Mouse (Mus musculus): ENCODE measurements at regions not wholly inside any gene's neighbourhood (a gene's known extent, or its start where the extent isn't known, plus 50 kb on each side); places are given as distances from the start of the nearest gene placed in this dataset.

GRCm38 (mm10) chr1:3012530-3012929, 1795.2 kb upstream of the Gm37988 start:
- no peaks in the 10 kb centered on the region for H3K36me3 ChIP-seq (ENCODE audit: insufficient read depth)

GRCm38 (mm10) chr1:3062759-3063158, 1744.9 kb upstream of the Gm37988 start:
- H3K27me3 ChIP-seq (ENCODE audit: insufficient read depth, low read length): no peaks in the 10 kb centered on the region
- ATAC-seq (ENCODE audit: insufficient read depth): no peak
- no peak overlapping the region for H3K27ac ChIP-seq (ENCODE audit: low read depth)
- no peak overlapping the region for H3K9ac ChIP-seq
- H3K36me3 ChIP-seq (ENCODE audit: insufficient read depth): no peaks in the 10 kb centered on the region
- H3K4me1 ChIP-seq (ENCODE audit: insufficient read depth): no peaks in the 10 kb centered on the region
- DNase-seq: no peak
- H3K4me3 ChIP-seq (ENCODE audit: low read depth, low read length): no peak overlapping the region
- no peak overlapping the region for H3K4me2 ChIP-seq
- no peak for TF ChIP-seq CTCF (IDR thresholded peaks at IDR 0.05; ENCODE audit: low read depth)
- H3K9me3 ChIP-seq (ENCODE audit: low read depth, low read length): no peaks in the 10 kb centered on the region

More at GRCm38 (mm10) chr1:3012530-3012929, 1795.2 kb upstream of the Gm37988 start:
- Histone ChIP-seq H3K4me2 (no peak overlapping the region), H3K9me3 (ENCODE audit: low read depth, low read length) (no peaks in the 10 kb centered on the region), H3K27me3 (ENCODE audit: insufficient read depth, low read length) (no peaks in the 10 kb centered on the region), H3K9ac (no peak overlapping the region), H3K4me3 (ENCODE audit: low read depth, low read length) (no peak overlapping the region), H3K27ac (ENCODE audit: low read depth) (no peak overlapping the region), H3K4me1 (ENCODE audit: insufficient read depth) (no peaks in the 10 kb centered on the region)
- TF ChIP-seq CTCF (IDR thresholded peaks at IDR 0.05; ENCODE audit: low read depth): peak; percentile 18
- 62% methylated on average over 1 of the region's 1 CpGs for WGBS
- ATAC-seq (ENCODE audit: insufficient read depth) (no peak), DNase-seq (peak; percentile 9)

GRCm38 (mm10) chr1:3094375-3094774, 1713.3 kb upstream of the Gm37988 start:
- no peak for ATAC-seq (ENCODE audit: insufficient read depth)
- no peaks in the 10 kb centered on the region for H3K27me3 ChIP-seq (ENCODE audit: insufficient read depth, low read length)
- no peaks in the 10 kb centered on the region for H3K9me3 ChIP-seq (ENCODE audit: low read depth, low read length)
- no peak overlapping the region for H3K4me2 ChIP-seq
- no peak for DNase-seq
- no peak for TF ChIP-seq CTCF (IDR thresholded peaks at IDR 0.05; ENCODE audit: low read depth)
- no peak overlapping the region for H3K27ac ChIP-seq (ENCODE audit: low read depth)
- no peak overlapping the region for H3K9ac ChIP-seq
- H3K4me3 ChIP-seq (ENCODE audit: low read depth, low read length): no peak overlapping the region
- H3K36me3 ChIP-seq (ENCODE audit: insufficient read depth): no peaks in the 10 kb centered on the region
- no peaks in the 10 kb centered on the region for H3K4me1 ChIP-seq (ENCODE audit: insufficient read depth)

DNA sequence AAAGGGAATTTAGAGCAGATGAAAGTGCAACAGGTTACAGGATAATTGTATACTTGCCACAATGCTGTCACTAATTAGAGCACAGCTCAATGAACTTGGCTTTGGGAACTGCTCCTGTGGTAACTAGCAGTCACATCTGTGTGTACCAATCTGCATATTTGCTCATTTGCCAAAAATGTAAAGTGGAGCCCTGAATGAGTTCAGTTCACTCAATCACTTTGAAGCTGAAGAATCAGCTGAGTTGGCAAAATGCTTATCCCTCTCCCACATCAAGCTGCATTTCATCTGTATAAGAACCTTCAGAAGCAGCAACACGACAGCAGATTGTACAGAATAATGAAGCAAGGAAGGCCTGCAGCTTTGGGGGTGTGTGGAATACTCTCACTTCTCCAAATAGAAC, 1712.8 kb upstream of the Gm37988 start:
- H3K9ac ChIP-seq: no peak overlapping the region
- no peaks in the 10 kb centered on the region for H3K27me3 ChIP-seq (ENCODE audit: insufficient read depth, low read length)
- ATAC-seq (ENCODE audit: insufficient read depth) (no peak), DNase-seq (no peak)
- 31% methylated on average over 1 of the region's 1 CpGs for WGBS
- H3K27ac ChIP-seq (ENCODE audit: low read depth): no peak overlapping the region
- H3K4me2 ChIP-seq: no peak overlapping the region
- no peak for TF ChIP-seq CTCF (IDR thresholded peaks at IDR 0.05; ENCODE audit: low read depth)
- H3K4me3 ChIP-seq (ENCODE audit: low read depth, low read length): no peak overlapping the region
- H3K4me1 ChIP-seq (ENCODE audit: insufficient read depth): no peaks in the 10 kb centered on the region
- H3K9me3 ChIP-seq (ENCODE audit: low read depth, low read length): no peaks in the 10 kb centered on the region
- H3K36me3 ChIP-seq (ENCODE audit: insufficient read depth): no peaks in the 10 kb centered on the region

- ATAC-seq (ENCODE audit: insufficient read depth) (no peak), DNase-seq (no peak)
- no peak overlapping the region for H3K4me2 ChIP-seq
- 78% methylated on average over 4 of the region's 4 CpGs for WGBS
- no peak for TF ChIP-seq CTCF (IDR thresholded peaks at IDR 0.05; ENCODE audit: low read depth)
- no peaks in the 10 kb centered on the region for H3K4me1 ChIP-seq (ENCODE audit: insufficient read depth)
- H3K36me3 ChIP-seq (ENCODE audit: insufficient read depth): no peaks in the 10 kb centered on the region
- no peak overlapping the region for H3K27ac ChIP-seq (ENCODE audit: low read depth)
- no peak overlapping the region for H3K9ac ChIP-seq
- no peak overlapping the region for H3K4me3 ChIP-seq (ENCODE audit: low read depth, low read length)
- no peaks in the 10 kb centered on the region for H3K27me3 ChIP-seq (ENCODE audit: insufficient read depth, low read length)
- no peaks in the 10 kb centered on the region for H3K9me3 ChIP-seq (ENCODE audit: low read depth, low read length)
Measured at GRCm38 (mm10) chr1:3113564-3113963, 1694.1 kb upstream of the Gm37988 start.

GRCm38 (mm10) chr1:3119498-3120391, 1687.9 kb upstream of the Gm37988 start:
- Histone ChIP-seq H3K27me3 (ENCODE audit: insufficient read depth, low read length) (no peaks in the 10 kb centered on the region), H3K4me3 (ENCODE audit: low read depth, low read length) (no peak overlapping the region), H3K9me3 (ENCODE audit: low read depth, low read length) (no peaks in the 10 kb centered on the region), H3K27ac (ENCODE audit: low read depth) (peak overlapping the region; percentile 64), H3K36me3 (ENCODE audit: insufficient read depth) (no peaks in the 10 kb centered on the region), H3K4me1 (ENCODE audit: insufficient read depth) (no peaks in the 10 kb centered on the region), H3K4me2 (no peak overlapping the region), H3K9ac (no peak overlapping the region)
- peak; percentile 93 for DNase-seq
- WGBS: 29% methylated on average over 2 of the region's 2 CpGs
- no peak for TF ChIP-seq CTCF (IDR thresholded peaks at IDR 0.05; ENCODE audit: low read depth)
- ATAC-seq (ENCODE audit: insufficient read depth): peak; percentile 96

DNA sequence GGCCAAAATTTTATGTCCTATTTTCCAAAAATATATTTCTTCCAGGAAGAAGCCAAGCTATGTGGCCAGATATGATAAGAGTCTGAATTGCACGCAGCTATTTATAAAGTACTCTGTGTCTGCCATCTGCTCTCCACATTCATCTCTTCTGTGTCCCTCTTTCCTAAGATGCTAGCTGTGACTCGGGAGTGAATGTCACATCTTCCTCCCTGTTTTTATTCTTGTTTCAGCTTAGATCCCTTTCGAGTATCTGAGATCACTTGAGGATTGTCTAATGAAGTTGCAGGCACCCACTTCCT, 1687.4 kb upstream of the Gm37988 start:
- H3K4me1 ChIP-seq (ENCODE audit: insufficient read depth): no peaks in the 10 kb centered on the region
- H3K4me3 ChIP-seq (ENCODE audit: low read depth, low read length): no peak overlapping the region
- TF ChIP-seq CTCF (IDR thresholded peaks at IDR 0.05; ENCODE audit: low read depth): no peak
- peak; percentile 60 for DNase-seq
- H3K27me3 ChIP-seq (ENCODE audit: insufficient read depth, low read length): no peaks in the 10 kb centered on the region
- peak; percentile 49; the same call in 1 of the 2 replicates for ATAC-seq (ENCODE audit: insufficient read depth)
- WGBS: 26% methylated on average over 3 of the region's 3 CpGs
- no peak overlapping the region for H3K4me2 ChIP-seq
- no peaks in the 10 kb centered on the region for H3K9me3 ChIP-seq (ENCODE audit: low read depth, low read length)
- H3K27ac ChIP-seq (ENCODE audit: low read depth): peak overlapping the region; percentile 51
- no peaks in the 10 kb centered on the region for H3K36me3 ChIP-seq (ENCODE audit: insufficient read depth)
- H3K9ac ChIP-seq: no peak overlapping the region
